Mouse (Mus musculus): ENCODE results near the gene Gm7697.
"Not testable (repeated sequence)": the region's sequence is repeated elsewhere in the genome, so short reads cannot be mapped to it uniquely, and the experiment has no call there.

Gm7697 gene

DNA sequence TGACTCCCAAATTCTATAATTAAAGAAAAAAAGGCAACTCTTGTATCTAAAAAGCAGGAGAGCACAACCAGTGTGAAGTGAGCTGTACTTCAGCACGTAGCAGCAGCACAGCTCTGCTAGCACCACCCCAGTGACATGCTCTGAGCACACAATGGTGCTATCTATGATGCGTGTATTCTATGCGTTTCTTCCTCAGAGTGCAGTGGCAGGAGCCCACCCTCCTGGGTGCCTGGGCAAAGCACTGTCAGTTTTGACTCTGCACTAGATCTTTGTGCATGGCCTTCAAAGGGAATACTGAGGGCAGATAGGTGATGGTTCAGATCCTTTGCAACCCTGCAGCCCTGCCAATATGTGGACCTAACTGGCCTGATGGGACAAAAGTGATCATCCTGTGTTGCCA, at the start of gene Gm7697:
Gene Gm7697 (minus strand): TSS at position 101 of the 400 bp plus-strand sequence.
- not testable (repeated sequence) for DNase-seq (ENCODE audit: low read depth, low spot score)

- not testable (repeated sequence) for DNase-seq (ENCODE audit: low read depth, low spot score)
Measured at GRCm38 (mm10) chr8:69551249-69551648, 28.5 kb upstream of the Gm7697 start.

DNA sequence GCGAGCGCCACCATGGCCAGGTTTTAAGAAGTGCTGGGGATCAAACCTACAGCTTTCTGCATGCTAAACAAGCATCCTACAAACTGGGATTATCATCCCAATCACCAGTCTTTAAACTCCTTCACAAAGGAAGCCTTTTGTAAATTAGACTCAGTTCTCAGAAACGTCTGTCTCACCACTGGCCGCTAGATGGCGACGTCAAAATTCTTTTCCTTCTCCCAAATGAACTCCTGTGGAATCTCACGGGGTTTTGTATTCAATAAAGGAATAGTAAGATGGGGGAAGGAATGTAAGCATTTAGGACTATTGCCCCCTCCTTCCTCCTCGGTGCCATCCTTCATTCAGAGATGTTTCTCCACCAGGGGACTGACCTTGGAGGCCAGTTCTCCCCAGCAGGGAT, 26.8 kb upstream of the Gm7697 start:
- DNase-seq (ENCODE audit: low read depth, low spot score), result peak; percentile 2

GRCm38 (mm10) chr8:69548114-69548513, 25.3 kb upstream of the Gm7697 start:
- DNase-seq (ENCODE audit: low read depth, low spot score), result not testable (repeated sequence)

DNA sequence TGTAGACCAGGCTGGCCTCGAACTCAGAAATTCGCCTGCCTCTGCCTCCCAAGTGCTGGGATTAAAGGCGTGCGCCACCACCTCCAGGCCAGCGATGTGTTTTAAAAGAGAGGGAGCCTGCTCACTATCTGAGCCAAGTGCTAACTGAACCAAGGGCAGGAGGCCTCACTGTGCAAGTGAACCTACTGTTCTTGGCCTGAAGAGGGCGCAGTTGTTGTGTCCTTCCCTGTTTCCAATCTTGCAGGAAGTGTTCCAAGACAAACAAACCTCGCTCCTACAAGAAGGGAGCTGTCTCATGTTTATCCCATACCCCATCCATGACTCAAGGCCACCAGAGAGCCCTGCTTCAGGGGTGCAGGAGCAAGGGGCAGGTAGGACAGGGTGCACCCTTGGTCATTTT, 24.4 kb upstream of the Gm7697 start:
- not testable (repeated sequence) for DNase-seq (ENCODE audit: low read depth, low spot score)

- not testable (repeated sequence) for DNase-seq (ENCODE audit: low read depth, low spot score)
Measured at GRCm38 (mm10) chr8:69545020-69545419, 22.2 kb upstream of the Gm7697 start.

- not testable (repeated sequence) for DNase-seq (ENCODE audit: low read depth, low spot score)
Measured at GRCm38 (mm10) chr8:69544511-69544910, 21.7 kb upstream of the Gm7697 start.

DNA sequence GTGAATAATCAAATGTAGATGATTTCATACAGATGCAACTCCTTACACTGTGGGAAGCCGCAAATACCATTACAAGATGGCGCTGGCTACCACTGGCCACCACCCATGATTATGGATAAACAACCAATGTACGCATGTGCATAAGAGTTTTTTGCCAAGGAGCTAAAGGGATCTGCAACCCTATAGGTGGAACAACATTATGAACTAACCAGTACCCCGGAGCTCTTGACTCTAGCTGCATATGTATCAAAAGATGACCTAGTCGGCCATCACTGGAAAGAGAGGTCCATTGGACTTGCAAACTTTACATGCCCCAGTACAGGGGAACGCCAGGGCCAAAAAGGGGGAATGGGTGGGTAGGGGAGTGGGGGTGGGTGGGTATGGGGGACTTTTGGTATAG, 21.2 kb upstream of the Gm7697 start:
- DNase-seq (ENCODE audit: low read depth, low spot score), result not testable (repeated sequence)

DNA sequence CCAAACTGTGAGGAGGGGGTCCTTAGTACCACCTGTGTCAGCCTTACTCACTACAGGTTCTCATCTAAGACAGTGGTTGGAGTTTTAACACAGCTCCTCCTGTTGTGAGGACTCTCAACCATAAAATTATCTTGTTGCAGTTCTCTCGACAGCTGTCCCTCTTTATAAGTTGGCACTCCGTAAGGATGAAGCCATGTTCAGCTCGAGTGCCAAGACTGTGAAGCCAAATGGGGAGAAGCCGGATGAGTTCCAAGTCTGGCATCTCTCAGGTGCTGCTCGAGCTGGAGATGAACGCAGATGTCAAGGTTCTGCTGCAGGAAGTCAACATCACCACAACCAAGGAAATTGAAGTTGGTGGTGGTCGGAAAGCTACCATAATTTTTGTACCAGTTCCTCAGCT, 18.0 kb upstream of the Gm7697 start:
- not testable (repeated sequence) for DNase-seq (ENCODE audit: low read depth, low spot score)

- not testable (repeated sequence) for DNase-seq (ENCODE audit: low read depth, low spot score)
Measured at GRCm38 (mm10) chr8:69540331-69540730, 17.6 kb upstream of the Gm7697 start.

GRCm38 (mm10) chr8:69474946-69475345, 47.8 kb downstream of the Gm7697 start:
- DNase-seq (ENCODE audit: low read depth, low spot score), result not testable (repeated sequence)

DNA sequence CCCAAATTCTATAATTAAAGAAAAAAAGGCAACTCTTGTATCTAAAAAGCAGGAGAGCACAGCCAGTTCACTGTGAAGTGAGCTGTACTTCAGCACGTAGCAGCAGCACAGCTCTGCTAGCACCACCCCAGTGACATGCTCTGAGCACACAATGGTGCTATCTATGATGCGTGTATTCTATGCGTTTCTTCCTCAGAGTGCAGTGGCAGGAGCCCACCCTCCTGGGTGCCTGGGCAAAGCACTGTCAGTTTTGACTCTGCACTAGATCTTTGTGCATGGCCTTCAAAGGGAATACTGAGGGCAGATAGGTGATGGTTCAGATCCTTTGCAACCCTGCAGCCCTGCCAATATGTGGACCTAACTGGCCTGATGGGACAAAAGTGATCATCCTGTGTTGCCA, 69.3 kb downstream of the Gm7697 start, which contains the start of gene Gm9495:
Gene Gm9495 (minus strand): TSS at position 101 of the 400 bp plus-strand sequence.
- not testable (repeated sequence) for DNase-seq (ENCODE audit: low read depth, low spot score)
